Mouse (Mus musculus): Measurements from ENCODE around the gene Wnt11. TPM values are rescaled to one million over a fixed set of nuclear protein-coding genes. Genes with fewer than 3 reads are reported as not detected.

Gene Wnt11
- polyA plus RNA-seq, 1 experiment: 6.3 TPM

DNA sequence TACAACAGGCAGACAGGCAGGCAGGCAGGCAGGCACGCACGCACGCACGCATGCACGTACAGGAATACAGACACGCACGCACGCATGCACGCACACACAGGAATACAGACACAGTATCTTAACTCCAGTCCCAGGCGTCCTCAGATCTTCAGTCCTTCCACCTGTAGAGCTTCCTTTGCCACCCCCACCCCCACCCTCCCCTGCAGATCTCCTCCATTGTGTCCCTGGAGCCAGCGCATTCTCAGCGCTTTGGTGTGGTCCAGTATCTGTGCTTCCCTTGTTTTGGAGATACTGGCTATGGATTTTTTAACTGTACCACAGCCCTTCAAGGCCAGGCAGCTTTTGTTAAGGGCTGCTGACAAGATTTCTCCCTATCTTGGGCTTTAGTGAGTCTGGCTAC lies 38.4 kb downstream of the Wnt11 start:
- no peaks in the 10 kb centered on the region for H3K79me2 ChIP-seq (ENCODE audit: control insufficient read depth, insufficient read depth)
- no peak for TF ChIP-seq SRF (IDR thresholded peaks at IDR 0.05; ENCODE audit: control insufficient read depth, insufficient read length, low read depth)
- TF ChIP-seq POLR2A (IDR thresholded peaks at IDR 0.05; ENCODE audit: insufficient read length, low read depth): no peak
- TF ChIP-seq MAX (IDR thresholded peaks at IDR 0.05; ENCODE audit: low read depth): no peak

DNA sequence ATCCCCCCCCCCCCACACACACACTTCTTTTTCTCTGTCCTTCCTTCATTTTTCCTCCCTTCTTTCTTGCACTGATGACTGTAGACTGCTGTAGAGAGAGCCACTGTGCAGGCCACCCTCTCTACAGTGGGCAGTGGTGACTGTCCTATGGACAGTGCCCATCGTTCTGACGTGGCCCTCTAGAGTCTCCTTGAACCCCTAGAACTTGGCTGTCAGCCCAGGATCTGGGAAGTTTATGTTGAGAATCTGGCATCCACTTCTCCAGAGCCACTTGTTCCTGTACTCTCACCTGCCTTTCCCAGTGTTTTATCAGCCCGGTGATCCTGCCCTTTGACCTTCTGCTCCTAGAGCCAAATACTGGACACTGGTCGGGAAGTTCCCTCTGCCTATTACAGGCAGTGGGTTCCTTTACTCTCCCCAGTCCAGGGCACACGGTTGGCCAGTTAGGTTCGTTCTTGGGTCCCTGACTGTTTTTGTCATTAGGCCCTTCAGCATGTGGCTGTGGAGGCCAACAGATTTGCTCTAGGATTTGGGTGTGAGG lies 39.6 kb downstream of the Wnt11 start:
- Histone ChIP-seq H3K36me3 (ENCODE audit: control insufficient read depth, insufficient read depth) (no peaks in the 10 kb centered on the region), H3K4me2 (ENCODE audit: low read depth) (no peak overlapping the region), H3K79me2 (ENCODE audit: control insufficient read depth, insufficient read depth) (no peaks in the 10 kb centered on the region), H3K4me3 (no peak overlapping the region), H3K27me3 (ENCODE audit: control insufficient read depth, insufficient read depth, insufficient read length) (no peaks in the 10 kb centered on the region), H3ac (ENCODE audit: control insufficient read depth, insufficient read length) (no peak overlapping the region)
- TF ChIP-seq POLR2AphosphoS2 (IDR thresholded peaks at IDR 0.05; ENCODE audit: insufficient read length, low read depth): no peak

More for the DNA sequence above, 38.4 kb downstream of the Wnt11 start:
- Histone ChIP-seq H3K4me3 (no peak overlapping the region), H3ac (ENCODE audit: control insufficient read depth, insufficient read length) (no peak overlapping the region), H3K36me3 (ENCODE audit: control insufficient read depth, insufficient read depth) (no peaks in the 10 kb centered on the region), H3K4me2 (ENCODE audit: low read depth) (no peak overlapping the region), H3K27me3 (ENCODE audit: control insufficient read depth, insufficient read depth, insufficient read length) (no peaks in the 10 kb centered on the region)

DNA sequence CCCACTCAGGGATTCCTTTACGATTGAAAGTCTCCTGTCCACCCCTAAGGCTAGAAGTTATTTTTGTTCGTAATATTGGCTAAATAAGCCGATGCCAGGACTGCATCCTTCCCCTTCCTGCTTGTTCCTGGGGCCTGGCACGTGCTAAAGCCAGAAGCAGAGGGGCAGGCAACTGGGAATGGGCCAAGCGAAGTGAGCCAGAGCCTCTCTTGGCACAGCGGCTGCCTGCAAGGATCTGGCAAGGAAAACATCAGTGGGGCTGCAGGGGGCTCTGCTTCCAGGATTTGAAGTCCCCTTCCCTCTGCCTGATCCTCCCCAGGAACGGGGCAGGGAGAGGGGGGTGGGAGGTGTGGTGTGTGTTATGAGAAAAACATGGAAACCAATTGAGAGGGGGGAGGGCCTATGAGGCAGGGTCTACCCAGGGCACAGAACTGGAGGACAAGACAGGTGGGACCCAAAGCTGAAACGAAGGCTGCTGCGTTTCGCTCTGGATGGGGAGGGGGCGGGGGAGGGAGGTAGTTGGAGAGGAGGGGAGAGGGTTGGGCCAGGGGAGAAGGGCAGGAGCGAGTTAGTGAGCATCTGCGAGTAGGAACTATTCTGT lies 40.6 kb downstream of the Wnt11 start:
- Histone ChIP-seq H3ac (ENCODE audit: control insufficient read depth, insufficient read length) (no peak overlapping the region), H3K4me3 (no peak overlapping the region), H3K27me3 (ENCODE audit: control insufficient read depth, insufficient read depth, insufficient read length) (no peaks in the 10 kb centered on the region), H3K4me2 (ENCODE audit: low read depth) (no peak overlapping the region), H3K36me3 (ENCODE audit: control insufficient read depth, insufficient read depth) (no peaks in the 10 kb centered on the region), H3K79me2 (ENCODE audit: control insufficient read depth, insufficient read depth) (no peaks in the 10 kb centered on the region)
- TF ChIP-seq USF1 (IDR thresholded peaks at IDR 0.05; ENCODE audit: low read depth): no peak
- no peak for TF ChIP-seq SRF (IDR thresholded peaks at IDR 0.05; ENCODE audit: control insufficient read depth, insufficient read length, low read depth)
- no peak for TF ChIP-seq POLR2A (IDR thresholded peaks at IDR 0.05; ENCODE audit: insufficient read length, low read depth)
- no peak for TF ChIP-seq TCF12 (IDR thresholded peaks at IDR 0.05; ENCODE audit: insufficient read depth, poor library complexity, severe bottlenecking)
- TF ChIP-seq E2F4 (IDR thresholded peaks at IDR 0.05; ENCODE audit: insufficient read depth): no peak
- TF ChIP-seq MYOD1 (IDR thresholded peaks at IDR 0.05; ENCODE audit: control insufficient read depth in 1 of 3, insufficient read length in 2 of 3, low read depth in 2 of 3): no peak
- TF ChIP-seq REST (IDR thresholded peaks at IDR 0.05; ENCODE audit: insufficient read depth, insufficient read length): no peak
- no peak for TF ChIP-seq MYOG (IDR thresholded peaks at IDR 0.05; ENCODE audit: control insufficient read depth in 1 of 3, insufficient read depth in 1 of 3, insufficient read length in 2 of 3, low read depth in 2 of 3)
- no peak for TF ChIP-seq CEBPB (IDR thresholded peaks at IDR 0.05; ENCODE audit: insufficient read depth, poor library complexity, severe bottlenecking)
- TF ChIP-seq MAX (IDR thresholded peaks at IDR 0.05; ENCODE audit: low read depth): no peak
- no peak for TF ChIP-seq TCF3 (IDR thresholded peaks at IDR 0.05; ENCODE audit: insufficient read length, low read depth)
- TF ChIP-seq POLR2AphosphoS2 (IDR thresholded peaks at IDR 0.05; ENCODE audit: insufficient read length, low read depth): no peak

DNA sequence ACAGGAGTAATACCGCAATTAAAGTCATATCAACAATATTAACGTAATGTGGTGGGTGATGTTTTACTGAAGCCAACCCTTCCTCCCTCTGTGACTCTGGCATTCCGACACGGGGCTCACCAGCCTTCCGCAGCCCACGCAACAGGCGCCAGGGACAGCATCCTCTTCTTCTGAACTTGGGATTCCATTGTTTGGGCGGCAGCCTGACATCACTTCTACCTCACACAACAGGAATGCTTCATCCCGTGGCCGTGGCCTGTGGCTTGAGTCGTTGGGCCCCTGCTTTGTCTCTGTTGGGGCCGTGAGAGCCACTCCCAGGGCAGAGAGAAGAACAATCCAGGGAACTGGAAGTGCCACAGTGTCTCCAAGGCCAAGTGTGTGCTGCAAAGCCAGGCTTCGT lies 41.2 kb downstream of the Wnt11 start:
- no peak overlapping the region for H3K4me3 ChIP-seq
- H3K4me2 ChIP-seq (ENCODE audit: low read depth): peak overlapping the region; percentile 34
- no peak for TF ChIP-seq POLR2AphosphoS2 (IDR thresholded peaks at IDR 0.05; ENCODE audit: insufficient read length, low read depth)
- TF ChIP-seq MYOG (IDR thresholded peaks at IDR 0.05; ENCODE audit: control insufficient read depth in 1 of 3, insufficient read depth in 1 of 3, insufficient read length in 2 of 3, low read depth in 2 of 3): no peak
- no peaks in the 10 kb centered on the region for H3K27me3 ChIP-seq (ENCODE audit: control insufficient read depth, insufficient read depth, insufficient read length)
- H3ac ChIP-seq (ENCODE audit: control insufficient read depth, insufficient read length): no peak overlapping the region
- H3K79me2 ChIP-seq (ENCODE audit: control insufficient read depth, insufficient read depth): no peaks in the 10 kb centered on the region
- no peaks in the 10 kb centered on the region for H3K36me3 ChIP-seq (ENCODE audit: control insufficient read depth, insufficient read depth)

DNA sequence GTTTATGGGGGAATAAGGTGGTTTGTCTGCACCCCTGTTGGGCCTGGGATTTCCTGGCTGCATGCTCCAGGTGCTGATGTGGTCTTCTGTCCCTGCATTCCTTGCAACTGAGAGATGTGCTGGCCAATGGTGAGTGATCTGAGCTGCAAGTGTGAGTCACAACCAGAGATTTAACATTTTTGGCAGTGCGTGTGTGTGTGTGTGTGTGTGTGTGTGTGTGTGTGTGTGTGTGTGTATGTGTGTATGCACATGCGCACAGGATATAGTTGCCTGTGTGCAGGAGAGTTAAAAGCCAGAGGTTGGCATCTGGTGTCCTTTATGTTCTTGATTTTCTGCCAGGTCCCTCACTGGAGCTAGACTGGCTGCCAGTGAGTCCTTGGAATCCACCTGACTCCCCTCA lies 44.3 kb downstream of the Wnt11 start:
- no peak overlapping the region for H3K4me3 ChIP-seq
- no peaks in the 10 kb centered on the region for H3K36me3 ChIP-seq (ENCODE audit: control insufficient read depth, insufficient read depth)
- TF ChIP-seq TCF3 (IDR thresholded peaks at IDR 0.05; ENCODE audit: insufficient read length, low read depth) (no peak), MAX (IDR thresholded peaks at IDR 0.05; ENCODE audit: low read depth) (no peak)
- no peak overlapping the region for H3ac ChIP-seq (ENCODE audit: control insufficient read depth, insufficient read length)
- no peaks in the 10 kb centered on the region for H3K79me2 ChIP-seq (ENCODE audit: control insufficient read depth, insufficient read depth)
- no peak overlapping the region for H3K4me2 ChIP-seq (ENCODE audit: low read depth)
- no peaks in the 10 kb centered on the region for H3K27me3 ChIP-seq (ENCODE audit: control insufficient read depth, insufficient read depth, insufficient read length)

DNA sequence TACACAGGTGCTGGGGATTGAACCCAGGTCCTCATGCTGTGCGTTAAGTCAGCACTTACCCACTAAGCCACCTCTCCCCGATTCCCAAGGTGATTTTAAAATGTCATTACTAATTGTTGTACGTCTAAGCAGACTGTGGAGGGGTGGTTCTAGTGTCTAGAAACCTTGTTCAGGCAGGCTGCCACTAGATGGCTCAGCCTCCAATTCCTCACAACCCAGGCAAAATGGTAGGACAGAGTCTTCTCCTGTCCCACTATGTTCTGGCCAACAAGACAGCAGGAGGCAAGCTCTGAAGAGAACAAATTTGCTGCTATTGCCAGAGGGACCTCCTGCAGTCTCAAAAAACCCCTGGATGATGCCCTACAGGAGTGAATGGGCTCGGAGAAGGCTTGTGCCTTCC lies 47.0 kb downstream of the Wnt11 start:
- Histone ChIP-seq H3K4me2 (ENCODE audit: low read depth) (no peak overlapping the region), H3K79me2 (ENCODE audit: control insufficient read depth, insufficient read depth) (no peaks in the 10 kb centered on the region), H3K4me3 (no peak overlapping the region), H3K27me3 (ENCODE audit: control insufficient read depth, insufficient read depth, insufficient read length) (no peaks in the 10 kb centered on the region), H3K36me3 (ENCODE audit: control insufficient read depth, insufficient read depth) (no peaks in the 10 kb centered on the region), H3ac (ENCODE audit: control insufficient read depth, insufficient read length) (no peak overlapping the region)
- TF ChIP-seq MAX (IDR thresholded peaks at IDR 0.05; ENCODE audit: low read depth) (no peak), MYOG (IDR thresholded peaks at IDR 0.05; ENCODE audit: control insufficient read depth in 1 of 3, insufficient read depth in 1 of 3, insufficient read length in 2 of 3, low read depth in 2 of 3) (no peak), REST (IDR thresholded peaks at IDR 0.05; ENCODE audit: insufficient read depth, insufficient read length) (no peak), MYOD1 (IDR thresholded peaks at IDR 0.05; ENCODE audit: control insufficient read depth in 1 of 3, insufficient read length in 2 of 3, low read depth in 2 of 3) (no peak)
